Mouse (Mus musculus) adrenal gland, postnatal 4 days (tissue): Measurements from ENCODE around the gene Saa4. TPM values are rescaled to one million over a fixed set of nuclear protein-coding genes. Genes with fewer than 3 reads are reported as not detected.
A peak's percentile ranks its signal among the peaks of the same experiment; 100 is the strongest.
"Not testable (repeated sequence)": the region's sequence is repeated elsewhere in the genome, so short reads cannot be mapped to it uniquely, and the experiment has no call there.

ENCODE experiments used
- DNase-seq, 2 experiments: peaks; one replicate each; pipeline ENCODE4 v3.0.0; 2021 to 2022; ENCODE audit warnings: low spot score in 2 of 2, mixed read lengths in 2 of 2
- total RNA-seq, 2 experiments: library from RNA; stranded (reverse); gene quantifications; 2 replicates each; pipeline ENCODE4 v1.2.3; 2021

Gene Saa4
- total RNA-seq, 2 experiments from 2014 or later: 1.7 TPM; not detected in 1

DNA sequence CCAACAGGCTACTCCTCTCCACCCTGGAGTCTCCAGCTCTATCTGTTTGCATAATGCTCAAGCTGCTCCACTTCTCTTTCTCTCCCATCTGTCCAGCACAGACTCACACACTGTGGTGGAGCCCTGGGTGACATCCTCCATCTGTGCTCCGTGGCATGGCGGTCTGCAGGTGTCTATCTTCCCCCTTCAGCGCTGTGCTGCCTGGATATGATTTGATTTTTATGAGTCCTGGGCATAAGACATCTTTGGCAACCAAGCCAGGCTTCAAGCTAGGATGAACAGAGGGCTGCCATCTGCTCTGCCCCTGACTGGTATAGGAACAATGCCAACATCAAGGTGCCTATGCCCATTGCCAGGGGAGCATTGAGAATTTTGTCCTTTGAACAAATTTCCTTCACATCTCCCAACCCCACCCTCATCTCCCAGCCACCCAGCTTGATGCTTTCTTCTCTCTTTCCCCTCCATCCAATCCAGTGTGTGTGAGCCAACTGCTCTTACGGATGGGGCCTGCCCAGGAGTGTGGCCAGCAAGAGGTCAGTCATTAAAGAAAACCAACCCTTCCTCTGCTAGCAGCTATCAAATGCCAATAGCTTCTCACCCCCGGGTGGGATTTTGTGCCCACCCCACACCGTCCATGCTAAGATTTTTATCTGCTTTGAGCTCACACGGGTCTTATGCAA, 13.7 kb downstream of the Saa4 start:
- DNase-seq: no peak

DNA sequence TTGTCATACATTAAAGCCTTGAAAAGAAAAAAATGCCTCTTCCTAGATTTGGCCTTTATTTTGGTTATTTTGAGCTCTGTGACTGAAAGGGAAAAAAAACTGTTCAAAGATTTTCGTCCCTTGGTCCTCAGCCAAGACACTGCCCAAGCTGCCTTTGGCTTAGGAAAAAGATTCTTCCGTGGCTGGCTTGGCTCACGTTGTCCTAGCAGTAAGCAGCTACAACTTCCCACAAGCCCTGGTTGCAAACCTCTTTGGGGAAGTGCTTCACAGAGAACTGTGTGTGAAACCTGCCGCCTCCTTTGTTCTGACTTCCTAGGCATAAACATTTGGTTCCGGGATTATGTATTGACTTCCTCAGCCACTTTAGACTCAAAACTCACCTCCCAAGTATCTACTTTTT, 15.5 kb downstream of the Saa4 start:
- DNase-seq: no peak

DNA sequence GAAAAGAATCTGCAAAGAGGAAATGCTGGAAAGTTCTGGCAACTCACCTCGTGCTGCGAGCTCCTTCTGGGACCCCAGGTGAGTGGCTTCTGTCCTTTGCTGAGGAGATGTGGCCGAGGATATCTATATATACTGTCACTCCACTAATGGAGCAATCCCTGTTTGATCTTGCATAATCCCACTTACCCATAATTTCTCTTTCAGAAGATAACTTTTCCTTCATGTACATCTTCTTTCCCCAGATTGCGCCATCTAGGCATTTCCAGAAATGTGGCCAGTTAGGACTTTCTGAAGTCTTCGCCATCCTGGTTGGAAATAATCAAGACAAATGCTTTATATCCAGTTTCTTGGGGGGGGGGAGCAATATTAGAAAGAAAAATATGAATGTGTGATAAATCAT, 16.8 kb downstream of the Saa4 start, which contains the start of gene Saa3:
Saa3 (minus strand) TSS at position 101 of the 400 bp plus-strand sequence.
- no peak for DNase-seq

DNA sequence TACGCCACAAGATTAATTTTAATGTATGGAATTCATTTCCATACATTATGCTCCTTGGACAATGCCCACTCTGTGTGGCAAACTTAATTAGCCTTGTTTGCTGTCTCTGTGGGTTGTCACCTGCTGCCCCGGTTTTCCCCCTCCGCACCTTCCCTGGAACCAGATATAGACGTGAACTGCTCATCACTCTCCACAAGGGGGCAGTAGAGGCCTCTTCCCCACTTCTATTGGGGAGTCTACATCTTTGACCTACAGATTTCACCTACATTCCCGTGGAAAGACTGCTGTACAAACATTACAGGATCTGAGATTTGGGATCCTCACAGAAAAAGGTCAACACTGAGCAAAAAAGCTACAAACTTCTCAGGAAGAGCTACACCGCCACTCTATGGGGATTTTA, 17.9 kb downstream of the Saa4 start:
- DNase-seq: peak in 1 of 2 experiments; percentile 38

DNA sequence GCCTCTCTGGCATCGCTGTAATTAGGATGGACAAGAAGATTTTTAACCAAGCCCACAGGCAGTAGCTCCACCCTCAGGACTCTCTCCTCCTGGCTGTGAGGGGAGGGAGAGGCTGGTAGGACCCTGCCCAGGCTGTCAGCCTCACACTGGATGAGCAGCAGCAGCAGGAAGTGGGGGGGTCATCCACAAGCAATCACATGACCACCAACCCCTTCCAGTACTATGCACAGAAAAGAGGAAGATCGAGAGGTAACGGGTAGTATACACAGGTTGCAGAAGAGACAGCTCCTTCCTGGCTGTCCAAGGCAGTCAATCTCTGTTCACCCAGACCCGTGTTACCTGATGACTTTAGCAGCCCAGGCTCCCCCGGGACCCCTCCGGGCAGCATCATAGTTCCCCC, 20.2 kb downstream of the Saa4 start:
- DNase-seq: no peak

DNA sequence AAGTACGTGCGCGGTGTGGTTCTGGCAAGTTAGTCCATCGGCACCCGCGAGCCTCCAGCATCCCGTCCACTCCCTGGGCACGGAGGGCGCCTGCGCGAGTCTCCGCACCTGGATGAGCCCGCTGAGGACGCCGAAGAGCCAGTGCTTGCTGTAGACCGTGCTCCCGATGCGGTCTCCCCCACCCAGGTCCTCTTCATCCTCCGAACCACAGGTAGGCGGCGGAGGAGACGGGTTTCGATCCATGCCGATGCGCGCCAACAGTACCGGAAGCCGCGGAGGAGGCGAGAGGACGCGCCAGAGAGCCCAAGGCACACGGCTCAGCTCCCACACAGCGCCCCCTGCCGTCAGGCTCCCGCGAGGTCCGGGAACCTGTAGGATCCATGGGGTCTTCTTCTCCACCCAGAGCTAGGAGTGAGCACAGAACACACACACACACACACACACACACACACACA, 22.0 kb downstream of the Saa4 start, which contains the start of gene Saal1:
Saal1 (minus strand) TSS at position 291 of the 455 bp plus-strand sequence.
- peak; percentile 64 to 77 for DNase-seq

DNA sequence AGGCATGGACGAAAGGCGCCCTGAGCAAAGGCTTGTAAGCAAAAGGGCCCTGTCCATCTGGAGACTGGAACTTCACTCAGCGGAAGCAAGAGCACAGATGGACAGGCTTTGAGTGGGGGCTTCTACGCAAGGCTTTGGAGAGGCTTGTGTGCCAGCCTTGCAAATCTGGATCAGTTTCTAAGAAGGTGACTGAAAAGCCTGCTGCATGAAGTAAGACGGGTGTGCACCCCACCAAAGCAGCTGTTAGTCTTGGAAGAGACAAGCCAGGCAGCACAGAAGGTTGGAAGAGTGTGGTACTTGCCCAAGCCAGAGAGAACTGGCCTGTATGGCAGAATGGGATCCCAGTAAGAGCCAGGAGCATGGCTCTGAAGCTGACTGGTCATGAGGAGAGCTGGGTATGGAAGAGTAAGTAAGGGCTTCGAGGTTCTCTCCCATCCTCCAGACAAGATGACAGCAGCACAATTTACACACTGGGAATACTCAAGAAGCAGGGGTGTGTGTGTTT, 31.8 kb downstream of the Saa4 start:
- no peak for DNase-seq

DNA sequence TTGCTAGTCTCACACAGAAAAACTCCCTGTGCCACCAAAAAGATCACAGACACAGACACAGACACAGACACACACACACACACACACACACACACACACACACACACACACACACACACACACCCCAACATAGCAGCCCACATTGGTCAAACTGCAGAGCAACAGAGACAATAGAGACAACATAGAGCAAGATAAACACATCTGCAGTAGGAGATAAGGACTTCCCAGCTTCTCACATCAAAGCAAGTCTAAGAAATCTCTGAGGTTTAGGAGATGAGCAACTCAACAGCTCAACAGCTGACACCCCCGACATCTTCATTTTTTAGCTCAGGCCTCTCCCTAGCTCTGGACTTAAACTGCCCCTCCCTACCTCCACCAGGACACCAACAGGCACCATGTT, 35.6 kb downstream of the Saa4 start:
- DNase-seq: no peak

DNA sequence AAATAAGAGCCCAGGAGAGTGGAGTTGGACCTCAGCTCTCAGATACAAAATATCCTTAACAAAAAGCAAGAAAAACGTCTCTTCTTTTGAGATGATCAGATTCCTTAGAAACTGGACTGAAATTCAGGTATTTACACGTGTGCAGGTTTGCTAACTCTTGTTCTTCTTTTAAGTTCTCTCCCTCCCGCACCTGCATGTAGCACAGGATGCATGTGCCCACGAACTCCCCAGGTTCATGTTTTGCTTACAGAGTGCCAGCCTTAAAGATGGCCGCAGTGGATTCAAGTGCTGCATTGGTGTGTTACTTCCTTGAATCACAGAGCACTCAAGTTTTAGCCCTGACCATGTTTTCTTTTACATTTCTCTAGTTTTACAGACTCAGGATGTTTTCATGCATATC, 45.6 kb downstream of the Saa4 start:
- no peak for DNase-seq

DNA sequence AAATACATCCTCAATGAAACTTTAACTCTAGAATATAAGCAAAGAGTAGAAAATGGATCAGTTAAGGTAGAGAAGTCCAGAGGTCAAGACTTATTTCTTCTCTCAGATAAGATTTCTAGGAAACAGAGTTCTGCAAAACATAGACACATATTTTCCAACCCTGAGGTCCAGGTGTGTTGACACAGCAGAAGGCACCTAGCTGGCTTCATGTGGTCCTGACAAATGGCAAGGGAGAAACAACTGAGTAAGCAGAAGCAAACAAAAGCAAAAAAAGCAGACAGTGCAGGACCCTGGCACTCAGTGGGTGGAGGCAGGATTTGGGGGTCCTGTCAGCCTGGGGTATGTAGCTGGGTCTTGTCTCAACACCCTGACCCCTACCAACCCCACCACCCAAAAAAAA, 51.7 kb downstream of the Saa4 start:
- no peak for DNase-seq

DNA sequence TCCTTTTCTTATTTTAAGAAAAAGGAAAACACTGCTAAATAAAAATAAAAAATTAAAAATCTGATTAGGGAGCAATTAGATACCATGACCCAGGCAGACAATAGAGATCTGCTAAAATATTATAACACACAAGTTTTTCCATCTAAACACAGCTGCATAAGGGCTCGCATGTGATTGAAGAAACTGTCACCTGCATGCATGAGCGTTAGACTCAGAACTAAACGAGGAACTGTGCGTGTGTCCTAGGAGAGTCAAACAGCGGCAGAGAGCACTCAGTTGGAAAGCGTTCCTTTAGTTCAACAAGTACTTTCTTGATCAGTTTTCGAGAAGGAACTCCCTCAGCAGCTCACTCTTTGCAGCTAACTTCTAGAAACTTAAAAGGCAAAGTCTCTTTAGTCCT, 53.4 kb downstream of the Saa4 start:
- DNase-seq: not testable (repeated sequence)

DNA sequence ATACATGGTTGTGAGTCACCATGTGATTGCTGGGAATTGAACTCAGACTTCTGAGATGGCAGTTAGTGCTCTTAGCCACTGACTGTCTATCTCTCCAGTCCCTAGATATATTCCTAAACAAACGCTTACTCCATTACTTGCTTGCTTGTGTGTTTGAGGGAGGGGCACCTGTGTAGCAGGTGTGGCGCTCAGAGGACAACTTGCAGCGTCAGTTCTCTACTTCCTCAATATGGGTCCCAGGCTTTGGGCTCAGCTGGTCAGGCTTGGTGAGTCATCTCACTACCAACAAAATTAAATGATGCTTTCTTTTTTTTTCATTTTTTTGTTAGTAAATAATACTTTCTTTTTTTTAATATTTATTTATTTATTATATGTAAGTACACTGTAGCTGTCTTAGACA, 54.0 kb downstream of the Saa4 start:
- no peak for DNase-seq

Other genes with a start within 250 kb of the Saa4 start
- gene Sergef, start 92.8 kb downstream of the Saa4 start, total RNA-seq: 10 to 100 TPM; 19.0 to 26.5 TPM
- gene Tph1, start 60.1 kb downstream of the Saa4 start, total RNA-seq: under 1 TPM; 0.37 to 0.73 TPM
- gene Saal1, start 21.9 kb downstream of the Saa4 start, total RNA-seq: 10 to 100 TPM; 14.4 to 16.4 TPM
- gene Saa3, start 16.9 kb downstream of the Saa4 start, total RNA-seq: 1 to 10 TPM; 1.1 to 1.2 TPM
- not detected for gene Saa1, start 10.4 kb upstream of the Saa4 start, total RNA-seq
- not detected for gene Saa2, start 19.2 kb upstream of the Saa4 start, total RNA-seq
- 10 to 100 TPM; 25.0 to 31.2 TPM for gene Hps5, start 63.5 kb upstream of the Saa4 start, total RNA-seq
- gene Gtf2h1, start 63.5 kb upstream of the Saa4 start, total RNA-seq: 10 to 100 TPM; 39.5 to 47.1 TPM
- gene Ldha, start 108.9 kb upstream of the Saa4 start, total RNA-seq: 100 to 1,000 TPM; 280 to 348 TPM
- gene Ldhc, start 128.6 kb upstream of the Saa4 start, total RNA-seq: not detected
- gene Tsg101, start 187.4 kb upstream of the Saa4 start, total RNA-seq: 10 to 100 TPM; 85.1 to 86.3 TPM
- gene Uevld, start 225.9 kb upstream of the Saa4 start, total RNA-seq: 10 to 100 TPM; 22.9 to 23.6 TPM